Mouse (Mus musculus): ENCODE measurements around the gene Gm3159. TPM values are rescaled to one million over a fixed set of nuclear protein-coding genes. Genes with fewer than 3 reads are reported as not detected.

Gm3159 gene
- polyA plus RNA-seq, 1 experiment from 2014 or later, result not detected

Other genes with a start within 250 kb of the Gm3159 start
- gene Gm3127, start 232.5 kb upstream of the Gm3159 start, polyA plus RNA-seq (2016; fragmentation: Nextera tagmentation; extraction: Ambion mirVana), result not detected in 2 replicates
- gene Gm2974, start 214.9 kb upstream of the Gm3159 start, polyA plus RNA-seq (2016; fragmentation: Nextera tagmentation; extraction: Ambion mirVana), result 0.95 and 1.2 TPM in 2 replicates
- not detected in 2 replicates for gene Gm3138, start 147.9 kb upstream of the Gm3159 start, polyA plus RNA-seq (2016; fragmentation: Nextera tagmentation; extraction: Ambion mirVana)
- gene Gm3149, start 80.2 kb upstream of the Gm3159 start, polyA plus RNA-seq (2016; fragmentation: Nextera tagmentation; extraction: Ambion mirVana), result not detected in 2 replicates
- 0.72 and 0.87 TPM in 2 replicates for gene 2610042L04Rik, start 62.8 kb upstream of the Gm3159 start, polyA plus RNA-seq (2016; fragmentation: Nextera tagmentation; extraction: Ambion mirVana)
- gene Gm3164, start 17.9 kb downstream of the Gm3159 start, polyA plus RNA-seq (2016; fragmentation: Nextera tagmentation; extraction: Ambion mirVana), result 0.86 and 0.90 TPM in 2 replicates
- gene Gm3173, start 33.5 kb downstream of the Gm3159 start, polyA plus RNA-seq (2016; fragmentation: Nextera tagmentation; extraction: Ambion mirVana), result not detected in 2 replicates
- gene Gm3182, start 84.2 kb downstream of the Gm3159 start, polyA plus RNA-seq (2016; fragmentation: Nextera tagmentation; extraction: Ambion mirVana), result not detected in 2 replicates
- gene Gm3047, start 157.9 kb downstream of the Gm3159 start, polyA plus RNA-seq (2016; fragmentation: Nextera tagmentation; extraction: Ambion mirVana), result not detected in 2 replicates
- not detected in 2 replicates for gene Gm8159, start 234.8 kb downstream of the Gm3159 start, polyA plus RNA-seq (2016; fragmentation: Nextera tagmentation; extraction: Ambion mirVana)

All from forebrain, embryonic 10.5 days (tissue).